Mouse (Mus musculus) heart, postnatal 4 days (tissue): ENCODE measurements around the gene Krt80. TPM values are rescaled to one million over a fixed set of nuclear protein-coding genes. Genes with fewer than 3 reads are reported as not detected.

Experiments used
- DNase-seq: peaks from one replicate; pipeline ENCODE4 v3.0.0; 2021
- total RNA-seq, 2 experiments: library from RNA; stranded (reverse); gene quantifications; 2 replicates each; pipeline ENCODE4 v1.2.3; 2021

The Krt80 gene
- total RNA-seq, 2 experiments from 2014 or later: 10.1 to 11.2 TPM

DNA sequence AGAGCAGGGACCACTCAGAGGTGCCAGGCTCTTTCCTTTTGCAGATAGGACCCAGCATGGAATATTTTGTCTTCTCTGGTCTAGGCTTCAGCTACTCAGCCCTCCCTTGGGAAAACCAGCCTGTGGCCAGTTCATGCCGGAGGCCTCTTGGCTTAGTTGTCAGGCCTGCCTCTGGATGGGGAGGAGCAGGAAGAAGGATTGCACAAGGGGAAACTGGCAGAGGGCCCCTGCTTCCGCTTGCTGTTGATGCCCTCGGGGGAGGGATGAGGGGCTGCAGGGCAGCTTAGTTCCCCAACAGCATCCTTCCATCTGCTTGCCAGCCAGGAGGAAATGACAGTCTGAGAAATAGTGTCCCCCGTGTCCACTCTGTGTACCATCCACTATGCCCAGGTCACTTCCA, 4.9 kb upstream of the Krt80 start:
- DNase-seq: peak; percentile 54

DNA sequence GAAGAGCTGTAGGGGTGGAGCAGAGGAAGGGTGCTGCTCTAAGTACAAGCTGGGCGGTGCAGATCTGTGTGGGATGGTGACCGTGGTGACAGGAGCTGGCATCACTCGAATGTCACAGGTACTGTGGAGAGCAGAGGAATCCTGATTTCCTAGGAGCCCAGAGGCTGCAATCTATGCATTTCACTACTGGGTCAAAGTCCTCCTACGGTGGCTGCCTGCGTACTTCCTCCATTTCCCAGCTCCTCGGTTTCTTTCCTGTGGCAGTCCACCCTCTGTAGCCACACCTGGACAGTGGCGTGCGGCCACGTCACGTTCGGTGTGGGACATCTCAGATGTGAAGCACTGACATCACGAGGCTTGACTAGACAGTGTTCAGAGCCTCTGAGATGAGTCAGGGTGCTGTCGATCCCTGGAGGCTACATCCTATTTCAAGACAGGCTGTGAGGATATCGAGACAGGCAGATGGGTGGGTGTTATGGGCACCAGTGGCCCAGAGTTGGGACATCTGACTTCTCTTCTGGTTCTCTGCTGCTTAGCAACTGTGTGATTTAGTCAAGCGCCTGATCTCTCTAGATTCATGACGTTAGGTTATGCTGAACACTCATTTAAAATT, 3.4 kb upstream of the Krt80 start:
- no peak for DNase-seq

DNA sequence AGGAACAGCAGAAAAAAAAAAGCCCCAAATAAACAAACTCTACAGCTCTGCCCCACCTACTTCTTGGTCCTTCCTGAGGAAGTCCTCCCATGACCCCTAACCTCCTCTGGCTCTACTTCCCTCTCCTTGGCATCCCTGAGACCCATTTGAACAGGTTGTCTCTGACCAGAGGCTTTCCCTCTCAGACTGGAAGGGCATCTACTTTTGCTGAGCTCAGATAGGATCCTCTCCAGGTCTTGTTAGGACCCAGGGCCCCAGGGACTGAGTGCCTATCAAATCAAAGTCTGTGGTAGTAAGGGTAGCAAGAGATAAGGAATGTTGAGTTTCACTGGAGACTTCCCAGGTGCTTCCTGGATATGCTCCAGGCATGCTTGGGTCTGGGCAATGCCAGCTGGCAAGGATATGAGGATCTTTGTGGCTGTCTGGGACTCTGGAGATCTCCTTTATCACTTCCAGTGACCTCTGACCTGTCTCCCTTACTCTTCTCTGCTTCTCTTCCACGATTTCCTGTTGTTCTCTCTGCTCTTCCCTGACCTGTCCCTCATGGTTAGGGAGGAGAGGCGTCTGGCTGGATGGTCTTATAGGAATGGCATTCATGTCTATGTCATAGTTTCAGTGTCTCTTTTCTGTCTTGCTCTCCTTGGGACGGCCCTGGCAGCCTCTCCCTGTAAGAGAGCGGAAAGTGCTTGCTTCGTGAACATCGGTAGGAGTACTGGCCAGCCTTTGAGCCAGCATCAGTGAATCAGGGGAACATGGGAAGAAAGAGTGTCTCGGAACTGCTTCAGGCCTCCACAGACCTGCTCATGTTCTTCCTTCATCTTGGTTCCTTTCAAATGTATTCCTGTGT, 2.4 kb upstream of the Krt80 start:
- DNase-seq: no peak

DNA sequence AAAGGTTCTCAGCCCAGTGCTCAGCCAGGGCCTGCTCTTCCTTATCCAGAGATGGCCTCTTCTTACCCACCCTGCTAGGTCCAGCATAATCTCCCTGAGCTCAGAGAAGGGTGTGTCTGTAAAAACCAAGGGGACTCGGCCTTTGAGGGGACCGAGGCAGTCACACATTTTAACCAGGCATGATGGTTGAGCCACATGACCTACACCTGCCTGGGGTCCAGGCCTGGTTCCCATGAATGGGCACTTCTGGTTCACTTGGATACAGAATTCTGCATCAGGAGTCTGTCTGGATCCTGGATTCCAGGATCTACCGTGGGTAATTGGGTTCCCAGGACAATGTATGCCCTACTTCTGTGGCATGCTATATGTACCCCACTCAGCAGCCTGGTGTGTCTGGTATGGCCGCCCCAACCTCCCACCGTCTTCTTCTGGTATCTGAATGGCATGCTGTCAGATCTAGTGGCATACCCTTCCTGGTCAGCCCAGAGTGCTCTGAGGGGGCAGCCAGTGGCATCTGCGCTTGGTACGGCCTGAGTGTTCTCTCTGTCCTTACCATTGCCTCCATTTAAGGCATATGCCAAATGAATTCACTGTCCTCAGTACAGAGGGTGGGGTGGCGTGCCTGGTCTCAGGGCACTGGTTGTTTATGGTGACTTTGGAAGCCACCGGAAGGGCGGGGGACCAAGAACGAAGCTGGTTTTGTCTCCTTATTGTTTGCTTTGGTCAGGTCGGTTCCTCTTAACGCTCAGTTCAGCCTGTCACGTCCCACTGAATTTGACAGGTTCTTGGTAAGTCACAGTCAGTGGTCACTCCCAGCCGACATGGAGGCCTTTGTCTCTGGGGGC, 1.4 kb upstream of the Krt80 start:
- no peak for DNase-seq

DNA sequence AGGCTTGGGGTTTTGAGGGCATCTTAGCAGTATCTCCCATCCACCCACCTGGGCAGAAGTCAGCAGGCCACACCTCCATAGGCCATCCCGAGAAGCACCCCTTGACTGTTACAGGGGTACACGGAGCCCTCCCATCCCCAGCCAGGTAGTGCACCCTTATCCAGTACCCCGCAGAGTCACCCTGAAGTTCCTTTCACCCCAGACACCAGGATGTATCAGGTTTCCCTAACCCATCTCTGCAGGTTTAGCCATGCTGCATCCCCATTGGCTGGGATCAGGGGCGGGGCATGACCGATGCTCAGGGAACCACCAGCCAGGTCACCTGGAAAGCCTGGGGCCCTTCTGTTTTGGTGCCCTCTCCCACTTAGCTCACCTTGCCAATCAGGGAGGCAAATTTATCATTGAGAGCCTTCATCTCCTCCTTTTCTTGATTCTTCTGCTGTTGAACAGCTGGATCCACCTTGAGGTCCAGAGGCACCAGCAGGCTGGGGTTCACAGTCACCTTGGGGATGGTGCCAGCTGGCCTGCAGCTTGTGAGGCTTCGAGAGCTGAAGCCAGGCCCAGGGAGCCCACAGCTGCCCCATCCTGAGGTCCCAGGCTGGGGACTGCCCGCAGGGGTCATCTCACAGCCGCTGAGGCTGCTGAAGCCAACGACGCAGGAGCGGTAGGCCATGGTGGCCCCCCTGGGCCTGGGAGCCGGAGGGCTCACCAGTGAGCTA, 421 bp downstream of the Krt80 start:
- DNase-seq: peak; percentile 71

DNA sequence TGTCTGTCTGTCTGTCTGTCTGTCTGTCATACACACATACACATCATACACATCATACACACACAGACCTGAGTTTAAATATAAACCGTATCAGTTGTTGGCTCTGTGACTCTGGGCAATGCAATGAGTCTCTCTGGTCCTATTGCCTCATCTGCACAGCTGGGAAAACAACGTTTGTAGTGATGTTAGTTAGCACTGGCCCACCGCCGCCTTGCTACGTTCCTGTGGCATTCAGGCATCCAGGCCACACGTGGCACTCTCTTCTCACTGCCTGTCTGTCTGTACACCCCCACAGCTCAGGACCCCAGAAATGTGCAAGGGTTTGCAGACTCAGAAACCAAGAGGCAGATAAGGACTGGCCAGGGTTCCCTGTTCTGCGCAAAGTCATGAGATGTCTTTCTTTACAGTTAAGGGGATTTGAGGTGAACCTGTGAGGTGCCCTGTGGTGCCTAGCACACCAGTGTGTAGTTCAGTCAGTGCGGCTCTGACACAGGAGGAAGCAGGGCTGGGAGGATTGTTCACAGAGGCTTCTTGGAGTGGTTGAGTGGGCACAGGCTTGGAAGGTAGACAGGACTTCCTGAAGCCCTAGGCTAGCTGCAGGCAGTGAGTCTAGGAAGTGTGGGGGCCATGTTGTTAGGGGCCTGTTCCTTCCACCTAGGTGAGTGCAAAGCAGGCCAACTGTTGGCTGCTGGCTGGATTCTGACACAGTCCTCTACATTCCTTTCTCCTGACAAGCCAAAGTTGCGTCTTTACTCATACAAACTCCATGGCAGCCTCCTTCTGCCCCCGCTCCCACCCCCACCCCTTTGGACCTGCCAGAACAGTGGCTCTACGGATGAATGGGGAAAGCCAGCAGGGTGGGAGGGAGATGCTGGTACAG, 1.2 kb downstream of the Krt80 start:
- no peak for DNase-seq

DNA sequence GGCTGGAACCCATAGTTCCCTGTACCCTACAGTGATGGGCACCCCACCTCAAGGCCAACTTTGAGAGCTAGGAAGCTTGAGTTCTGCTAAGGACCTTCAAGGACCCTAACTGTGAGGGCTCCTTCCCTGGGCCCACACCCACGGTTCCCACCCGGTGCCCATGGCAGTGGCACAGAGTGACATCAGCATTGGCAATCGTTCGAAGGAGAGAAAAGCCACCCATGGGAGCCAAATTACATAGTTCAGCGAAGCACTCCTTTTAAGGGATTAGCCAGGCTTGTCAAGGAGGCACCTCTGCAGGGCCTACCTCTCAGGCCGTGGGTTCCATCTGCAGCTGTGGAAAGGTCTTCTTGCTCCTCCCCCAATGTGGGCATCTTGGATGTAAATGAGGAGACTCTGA, 1.9 kb downstream of the Krt80 start:
- DNase-seq: no peak

DNA sequence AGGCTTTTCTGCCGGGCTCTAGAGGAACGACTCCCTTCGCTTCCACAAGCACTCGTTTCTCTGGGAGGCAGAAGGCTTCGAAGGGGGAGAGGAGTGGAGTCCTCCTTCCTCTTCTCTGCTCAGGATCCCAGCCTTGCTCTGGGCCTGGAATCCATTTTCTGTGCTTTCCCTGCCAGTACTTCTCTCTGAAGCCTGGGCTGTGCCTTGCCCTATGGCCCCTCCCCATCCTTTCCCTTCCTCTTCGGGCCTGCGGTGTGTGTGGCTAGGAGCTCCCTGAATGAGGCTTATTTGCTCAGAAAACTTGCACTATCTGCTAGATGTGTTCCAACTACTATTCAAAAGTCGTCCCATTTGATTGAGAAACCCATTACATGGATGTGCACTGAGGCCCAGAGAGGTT, 2.5 kb downstream of the Krt80 start:
- no peak for DNase-seq

DNA sequence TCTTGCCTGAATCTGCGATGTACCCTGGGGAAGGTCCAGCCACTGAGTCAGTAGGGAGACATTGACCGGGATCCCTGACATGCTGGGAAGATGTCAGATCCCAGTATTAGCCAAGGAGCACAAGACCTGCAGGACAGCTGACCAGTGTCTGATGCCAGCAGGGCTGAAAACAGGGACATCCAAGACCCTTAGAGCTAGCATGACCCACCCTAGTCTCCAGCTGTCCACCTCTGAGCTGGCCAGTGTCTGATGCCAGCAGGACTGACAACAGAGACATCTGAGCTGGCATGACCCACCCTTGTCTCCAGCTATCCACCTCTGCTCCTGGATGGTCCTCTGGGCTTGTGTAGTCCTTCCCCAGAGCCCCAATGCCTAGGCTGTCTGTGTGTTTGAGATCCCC, 3.0 kb downstream of the Krt80 start:
- DNase-seq: no peak

DNA sequence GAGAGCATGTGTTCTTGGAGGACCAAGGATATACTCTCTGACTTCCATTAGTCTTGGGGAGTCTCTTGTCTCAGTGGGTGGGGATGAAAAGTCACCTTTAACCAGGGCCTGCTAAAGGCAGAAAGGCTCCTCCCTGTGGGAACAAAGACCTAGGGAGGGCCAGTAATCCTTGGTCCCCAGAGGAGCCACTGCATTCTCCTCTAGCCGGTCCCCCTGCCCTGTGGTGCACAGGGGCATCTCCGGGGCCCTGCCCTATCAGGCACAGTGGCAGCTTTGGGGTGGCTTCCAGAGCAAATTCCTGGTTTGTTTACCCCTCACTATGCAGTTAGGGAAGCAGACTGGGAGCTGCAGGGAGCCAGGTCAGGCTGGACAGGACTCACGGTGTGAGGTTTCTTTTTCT, 3.5 kb downstream of the Krt80 start:
- DNase-seq: no peak

DNA sequence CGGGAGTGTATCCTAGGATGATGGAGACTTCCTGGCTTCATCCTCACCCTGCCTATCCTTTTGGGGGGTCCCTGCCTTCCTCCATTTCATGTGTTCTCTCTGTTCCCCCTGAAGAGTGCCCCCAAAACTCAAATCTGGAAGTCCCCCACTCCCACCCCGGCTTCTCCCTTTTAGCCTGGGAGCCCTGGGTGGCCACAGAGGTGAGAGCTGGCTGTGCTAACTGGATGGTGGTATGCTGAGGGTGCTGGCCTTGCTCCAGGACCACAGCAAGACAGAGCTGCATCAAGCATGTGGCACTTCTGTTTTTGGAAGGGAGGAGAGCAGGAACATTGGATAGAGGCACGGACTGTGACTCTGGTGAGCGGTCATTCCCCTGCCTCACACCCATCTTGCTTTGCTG, 4.2 kb downstream of the Krt80 start:
- no peak for DNase-seq

DNA sequence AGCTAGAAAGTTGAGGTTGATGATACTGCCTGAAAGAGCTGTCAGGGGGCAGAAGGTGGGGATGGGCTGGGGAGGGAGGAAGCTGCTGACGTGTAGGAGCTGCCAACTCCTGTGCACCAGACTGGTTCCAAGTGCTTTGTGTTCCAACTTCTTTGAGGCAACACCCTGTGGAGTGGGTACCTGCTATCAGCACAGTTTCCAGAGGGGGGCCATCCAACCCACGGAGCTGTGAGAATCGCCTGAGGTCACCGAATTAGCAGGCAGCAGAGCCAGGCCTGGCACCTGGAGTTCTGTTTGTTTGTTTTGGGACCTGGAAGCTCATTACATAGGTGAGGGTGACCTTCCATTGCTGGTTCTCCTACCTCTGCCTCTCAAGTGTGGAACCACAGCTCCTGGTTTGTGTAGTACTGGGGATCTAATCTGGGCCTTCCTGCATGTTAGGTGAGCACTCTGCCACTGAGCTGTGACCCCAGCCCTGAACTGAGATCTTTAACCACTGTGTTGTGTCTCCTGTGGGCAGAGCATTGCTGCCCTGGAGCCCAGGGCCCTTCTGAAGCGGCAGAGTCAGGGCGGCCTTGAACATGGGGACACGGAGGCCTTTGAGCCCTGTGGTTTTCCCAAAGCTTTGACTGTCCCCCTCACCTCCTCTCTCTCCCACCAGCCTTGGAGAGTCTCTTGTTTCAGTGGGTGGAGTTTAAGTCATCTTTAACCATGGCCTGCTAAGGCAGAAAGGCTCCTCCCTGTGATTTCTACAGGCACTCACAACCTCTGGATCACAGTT, 4.9 kb downstream of the Krt80 start:
- no peak for DNase-seq

DNA sequence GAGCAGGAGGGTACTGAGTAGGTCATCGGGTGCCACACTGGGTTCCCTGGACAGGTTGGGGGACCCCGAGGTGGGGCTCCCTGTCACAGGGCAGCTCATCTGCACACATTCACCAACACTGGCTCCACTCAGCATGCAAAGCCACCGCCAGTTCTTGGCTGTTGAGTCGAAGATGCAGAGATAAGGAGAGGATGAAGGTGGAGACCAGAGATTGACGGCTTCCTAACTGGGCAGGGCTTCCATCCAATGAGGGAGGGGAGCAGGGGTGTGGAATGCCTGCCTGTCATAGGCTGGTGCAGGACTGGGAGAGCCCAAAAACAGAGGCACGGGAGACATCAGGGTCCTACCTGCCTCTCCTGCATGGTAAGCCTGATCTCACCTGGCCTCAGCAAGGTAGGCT, 5.5 kb downstream of the Krt80 start:
- DNase-seq: no peak

DNA sequence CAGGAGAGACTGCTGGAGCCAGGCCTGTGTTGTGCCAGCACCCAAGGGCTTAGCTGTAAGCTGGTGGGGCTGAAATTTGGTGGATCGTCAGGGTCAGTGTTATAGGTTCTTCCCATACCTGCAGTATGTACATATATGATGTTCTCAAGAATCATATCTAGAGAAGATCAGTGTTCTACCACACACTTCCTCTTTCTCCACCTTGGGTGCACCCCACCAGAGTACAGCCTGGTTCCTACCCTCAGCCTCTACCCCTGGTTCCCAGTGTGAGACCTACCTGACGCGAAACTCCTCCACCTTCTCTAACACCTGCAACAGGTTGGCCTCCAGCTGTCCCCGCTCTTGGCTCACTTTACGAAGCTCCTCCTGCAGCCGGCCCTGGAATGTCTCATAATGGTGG, 6.0 kb downstream of the Krt80 start:
- DNase-seq: no peak

DNA sequence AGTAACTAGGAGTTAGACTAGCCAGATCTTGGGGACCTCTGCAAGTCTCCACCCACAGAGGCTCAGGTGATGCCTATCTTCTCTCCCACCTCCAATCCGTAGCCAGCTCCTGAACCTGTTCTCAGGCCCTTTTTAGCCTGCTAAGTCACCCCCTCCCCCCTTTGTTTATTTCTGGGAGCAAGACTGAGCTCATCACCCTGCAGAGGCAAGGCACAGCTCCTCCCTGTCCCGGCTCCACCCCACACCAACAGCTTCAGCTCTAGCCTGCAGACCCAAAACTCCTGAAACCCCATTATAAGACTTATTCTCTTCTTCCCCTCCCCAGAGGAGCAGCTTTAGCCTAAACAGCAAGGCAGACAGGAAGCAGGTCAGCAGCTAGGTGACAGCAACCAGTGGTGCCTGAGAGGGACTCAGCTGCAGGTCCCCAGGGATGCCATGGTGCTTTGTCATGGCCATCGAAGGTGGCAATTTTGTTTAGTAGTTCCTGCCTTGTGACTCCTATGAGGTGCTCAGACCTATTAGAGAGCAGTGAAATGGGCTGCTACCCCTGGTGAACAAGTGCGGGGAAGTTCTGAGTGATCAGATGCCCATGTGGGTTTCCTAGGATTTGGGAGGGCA, 7.5 kb downstream of the Krt80 start:
- DNase-seq: no peak

DNA sequence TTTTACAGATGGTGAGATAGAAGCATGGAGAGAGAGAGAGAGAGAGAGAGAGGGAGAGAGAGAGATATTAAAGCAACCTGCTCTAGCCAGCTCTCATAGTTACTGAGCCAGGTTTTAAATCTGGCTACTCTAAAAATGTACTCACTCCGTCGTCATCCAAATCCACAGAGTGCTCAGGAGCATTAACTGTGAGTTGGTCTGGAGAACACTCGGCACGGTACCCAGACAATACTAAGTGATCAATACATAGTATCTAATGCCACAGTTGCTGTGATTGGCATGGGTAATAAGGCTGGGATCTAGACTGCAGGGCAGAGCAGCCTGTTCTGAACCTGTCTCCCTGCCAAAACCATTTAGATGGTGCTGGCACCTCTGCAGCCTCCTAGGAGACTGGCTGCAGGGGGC, 14.6 kb downstream of the Krt80 start:
- no peak for DNase-seq

DNA sequence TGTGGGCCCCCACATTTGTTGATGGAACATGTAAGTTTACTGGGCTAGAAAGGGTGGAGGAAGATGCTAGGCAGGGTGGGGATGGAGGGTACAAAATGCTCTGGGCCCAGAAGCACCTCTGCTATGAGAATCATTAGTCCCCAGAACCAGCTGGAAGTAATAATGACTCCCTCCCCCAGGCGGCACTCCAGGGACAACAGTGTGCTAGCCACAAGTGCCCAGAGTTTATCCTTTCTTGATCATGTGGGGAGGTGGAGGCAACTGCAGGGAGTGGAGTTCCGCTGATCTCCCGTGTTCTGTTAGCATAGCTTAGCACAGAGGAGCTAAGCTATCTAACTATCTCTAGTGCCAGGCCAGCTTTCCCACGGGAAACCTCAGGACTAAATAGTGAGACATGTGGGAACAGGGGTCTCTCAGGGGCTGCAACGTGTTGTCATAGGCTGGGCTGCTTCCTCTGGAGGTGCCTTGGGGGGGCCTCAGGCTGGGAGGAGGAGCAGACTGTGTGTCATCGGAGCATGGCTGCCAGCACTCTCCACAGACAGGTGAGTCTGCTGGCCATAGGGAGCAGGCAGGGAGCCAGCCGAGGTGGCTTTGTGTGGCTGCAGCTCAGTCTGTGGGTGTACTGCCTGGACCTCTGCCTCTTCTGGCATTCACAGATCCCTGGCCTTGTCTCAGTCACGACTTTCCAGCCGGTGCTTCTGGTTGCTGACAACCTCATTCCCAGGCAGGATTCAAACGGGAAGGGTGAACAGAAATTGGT, 17.1 kb downstream of the Krt80 start:
- DNase-seq: no peak

DNA sequence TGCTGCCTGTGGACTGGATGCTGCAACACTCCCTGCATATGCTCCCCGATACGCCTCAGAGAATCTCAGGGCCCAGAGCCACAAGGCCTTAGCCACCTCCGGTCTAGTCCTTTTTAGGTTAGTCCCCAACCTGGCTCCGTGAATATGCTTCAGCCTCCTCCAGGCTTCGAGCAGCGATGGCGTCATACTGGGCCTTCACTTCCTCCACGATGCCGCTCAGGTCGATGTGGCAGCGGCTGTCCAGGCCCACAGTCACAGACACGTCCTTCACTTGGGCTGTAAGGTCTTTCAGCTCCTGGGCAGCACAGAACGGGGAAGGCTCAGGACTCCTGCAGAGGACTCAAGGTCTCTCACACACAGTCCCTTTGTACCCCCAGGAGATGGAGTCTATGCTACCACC, 17.9 kb downstream of the Krt80 start:
- no peak for DNase-seq

DNA sequence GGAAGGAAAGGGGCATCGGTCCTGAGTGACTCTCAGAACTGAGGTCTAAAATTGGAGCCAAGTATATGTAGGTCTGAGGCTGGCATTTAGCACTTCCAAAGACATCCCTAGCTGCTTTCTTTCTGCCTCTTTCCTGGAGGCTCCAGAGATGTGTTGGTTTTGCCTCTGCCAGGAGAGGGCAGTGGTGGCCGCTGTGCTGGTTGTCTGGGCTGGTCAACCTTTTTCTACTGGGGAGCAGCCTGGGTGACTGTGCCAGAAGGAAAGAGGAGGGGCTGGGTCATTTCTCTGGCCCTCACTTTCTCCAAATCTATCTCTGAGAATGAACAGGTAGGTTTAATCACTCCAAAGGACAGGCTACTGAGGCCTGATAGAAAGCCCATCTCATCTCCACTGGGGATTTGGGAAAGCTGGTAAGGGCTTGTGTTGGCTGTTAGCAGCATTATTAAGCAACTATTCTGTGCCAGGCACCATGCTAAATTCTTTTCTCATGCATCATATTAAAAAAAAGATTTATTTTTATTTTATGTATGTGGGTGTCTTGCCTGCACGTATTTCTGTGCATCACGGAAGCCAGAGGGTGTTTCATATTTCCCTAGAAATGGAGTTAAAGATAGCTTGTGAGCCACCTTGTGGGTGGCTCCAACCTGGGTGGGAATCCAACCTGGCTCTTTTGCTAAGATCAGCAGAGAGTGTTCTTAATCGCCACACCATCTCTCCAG, 28.0 kb downstream of the Krt80 start:
- DNase-seq: peak; percentile 71
